Mouse (Mus musculus) CD4-positive naive resting alpha-beta T cell, adult 76 days (primary cell): Measurements from ENCODE around the gene Olfml2b. TPM values are rescaled to one million over a fixed set of nuclear protein-coding genes. Genes with fewer than 3 reads are reported as not detected.

Experiments
- total RNA-seq: library from RNA; stranded (reverse); gene quantifications from one replicate; pipeline ENCODE4 v1.2.4, GENCODE M21; 2023

Olfml2b gene
- not detected for total RNA-seq

GRCm38 (mm10) chr1:170644255-170645205, at the start of gene Olfml2b:
Gene Olfml2b (plus strand): TSS chr1:170644532.

Other genes with a start within 250 kb of the Olfml2b start
- 1.4 TPM for gene Nos1ap, start 54.7 kb upstream of the Olfml2b start, total RNA-seq
- gene Atf6, start 223.2 kb downstream of the Olfml2b start, total RNA-seq, result 10.1 TPM
- 0.73 TPM for gene Gm26620, start 240.5 kb downstream of the Olfml2b start, total RNA-seq
- 15.4 TPM for gene Dusp12, start 241.0 kb downstream of the Olfml2b start, total RNA-seq